Mouse (Mus musculus): ENCODE measurements around the gene Myd88.
A peak's percentile ranks its signal among the peaks of the same experiment; 100 is the strongest.
"Not testable (repeated sequence)": the region's sequence is repeated elsewhere in the genome, so short reads cannot be mapped to it uniquely, and the experiment has no call there.

The Myd88 gene

DNA sequence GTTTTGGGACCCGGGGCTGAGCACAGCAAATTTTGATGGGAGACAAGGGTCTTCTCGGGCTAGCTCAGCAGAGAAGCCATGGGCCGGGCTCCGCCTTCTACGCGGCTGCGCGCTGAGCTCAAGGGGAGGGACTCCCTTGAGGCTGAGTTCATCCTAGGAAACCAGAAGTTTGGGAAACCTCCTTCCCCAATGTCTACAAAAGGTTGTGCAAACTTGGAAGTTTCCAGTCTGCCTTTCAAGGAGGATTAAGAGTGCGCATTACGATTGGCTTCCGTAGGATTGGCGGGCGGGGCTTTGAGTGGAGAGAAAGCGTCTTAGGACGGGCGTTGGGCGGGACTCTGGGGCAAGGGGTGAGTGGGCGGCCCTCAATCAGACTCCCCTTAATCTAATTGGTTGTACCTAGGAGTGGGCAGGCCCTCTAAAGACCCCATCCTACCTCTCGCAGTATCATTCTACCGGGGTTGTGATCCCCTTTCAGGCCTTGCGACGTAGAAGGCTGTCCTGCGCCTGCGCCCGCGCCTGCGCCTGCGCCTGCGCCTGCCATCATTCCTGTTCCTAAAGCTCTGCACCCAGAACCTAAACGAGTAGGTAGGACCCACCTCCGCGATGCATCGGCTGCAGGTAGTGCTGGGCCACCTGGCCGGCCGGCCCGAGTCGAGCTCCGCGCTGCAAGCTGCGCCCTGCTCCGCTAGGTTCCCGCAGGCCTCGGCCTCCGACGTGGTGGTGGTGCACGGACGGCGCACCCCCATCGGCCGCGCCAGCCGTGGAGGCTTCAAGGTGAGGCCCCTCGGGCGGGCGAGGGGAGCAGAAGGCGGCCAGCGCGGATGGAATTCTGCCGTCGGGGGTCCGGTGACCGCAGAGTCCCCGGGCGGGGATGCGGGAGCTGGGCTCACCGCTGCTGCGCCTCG is at the start of gene Myd88:
Gene Myd88 (minus strand): TSS at position 503 of the 908 bp plus-strand sequence.
- peak; percentile 95 for DNase-seq (ENCODE audit: low spot score)

- DNase-seq (ENCODE audit: low spot score) = no peak
Measured at GRCm38 (mm10) chr9:119390214-119390613, 49.0 kb upstream of the Myd88 start.

- DNase-seq (ENCODE audit: low spot score) = no peak
Measured at GRCm38 (mm10) chr9:119388956-119389355, 47.7 kb upstream of the Myd88 start.

DNA sequence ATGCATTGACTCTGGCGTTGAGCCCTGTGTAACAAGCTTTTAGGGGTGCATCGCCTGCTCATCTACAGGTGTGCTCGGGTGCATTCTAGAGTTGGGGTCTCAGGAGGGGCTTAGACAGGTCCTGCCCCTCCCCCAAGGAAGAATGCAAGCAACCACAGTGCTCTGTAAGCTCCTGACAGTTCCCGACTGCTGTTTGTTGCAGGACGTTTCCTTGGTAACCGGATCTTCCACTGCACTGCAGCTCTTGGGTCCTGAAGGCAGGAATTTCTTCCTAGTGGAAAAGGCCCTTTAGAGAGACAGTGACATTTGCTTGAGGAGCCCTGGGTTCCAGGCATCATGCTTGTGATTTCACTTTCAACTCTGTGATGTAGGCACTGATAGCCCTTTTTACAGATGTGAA is 41.4 kb upstream of the Myd88 start:
- DNase-seq (ENCODE audit: low spot score) = no peak

GRCm38 (mm10) chr9:119378231-119378630 is 37.0 kb upstream of the Myd88 start:
- no peak for DNase-seq (ENCODE audit: low spot score)

- DNase-seq (ENCODE audit: low spot score) = no peak
Measured at GRCm38 (mm10) chr9:119375556-119375955, 34.3 kb upstream of the Myd88 start.

GRCm38 (mm10) chr9:119375008-119375407 is 33.8 kb upstream of the Myd88 start:
- no peak for DNase-seq (ENCODE audit: low spot score)

- no peak for DNase-seq (ENCODE audit: low spot score)
Measured at GRCm38 (mm10) chr9:119371251-119371650, 30.0 kb upstream of the Myd88 start.

- not testable (repeated sequence) for DNase-seq (ENCODE audit: low spot score)
Measured at GRCm38 (mm10) chr9:119370770-119371169, 29.6 kb upstream of the Myd88 start.

GRCm38 (mm10) chr9:119368367-119368766 is 27.2 kb upstream of the Myd88 start:
- DNase-seq (ENCODE audit: low spot score) = no peak

DNA sequence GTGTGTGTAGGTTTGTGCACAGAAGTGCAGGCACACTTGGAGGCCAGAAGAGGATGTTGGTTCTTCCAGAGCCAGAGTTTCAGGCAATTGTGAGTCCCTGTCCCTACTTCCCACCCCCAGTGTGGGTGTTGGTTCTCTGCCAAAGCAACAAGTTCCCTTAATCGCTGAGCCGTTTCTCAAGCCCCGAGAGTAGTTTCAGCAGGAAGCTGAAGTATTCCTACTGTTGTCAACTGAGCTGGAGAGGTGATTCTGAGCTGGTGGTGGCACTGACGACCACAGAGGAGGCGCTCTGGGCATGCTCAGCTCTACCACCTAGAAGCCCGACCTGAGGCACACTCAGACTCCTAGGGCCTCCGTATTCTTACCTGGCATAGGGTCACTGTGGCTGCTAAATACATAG is 24.1 kb upstream of the Myd88 start, which contains the start of gene Slc22a14:
Gene Slc22a14 (minus strand): TSS at position 270 of the 400 bp plus-strand sequence.
- no peak for DNase-seq (ENCODE audit: low spot score)

GRCm38 (mm10) chr9:119363229-119363628 is 22.0 kb upstream of the Myd88 start:
- DNase-seq (ENCODE audit: low spot score) = no peak

GRCm38 (mm10) chr9:119361416-119361815 is 20.2 kb upstream of the Myd88 start:
- no peak for DNase-seq (ENCODE audit: low spot score)

DNA sequence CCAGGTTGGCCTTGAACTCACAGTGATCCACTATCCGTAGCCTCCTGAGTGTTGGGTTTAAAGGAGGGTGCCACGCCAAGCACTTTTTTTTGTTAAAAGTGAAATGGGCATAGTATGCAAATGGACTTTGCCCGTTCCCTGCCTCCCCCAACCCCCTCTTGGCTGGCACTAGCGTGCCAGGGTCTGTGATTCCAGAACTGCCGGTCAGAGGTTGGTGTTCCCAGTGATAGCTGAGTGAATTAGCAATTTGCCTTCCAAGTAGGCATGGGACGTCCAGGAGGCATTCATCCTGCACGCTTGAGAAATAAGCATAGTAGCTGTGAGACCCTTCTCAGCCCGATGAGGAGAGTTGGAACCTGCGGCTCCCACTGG is 16.8 kb upstream of the Myd88 start:
- DNase-seq (ENCODE audit: low spot score) = peak; percentile 18

DNA sequence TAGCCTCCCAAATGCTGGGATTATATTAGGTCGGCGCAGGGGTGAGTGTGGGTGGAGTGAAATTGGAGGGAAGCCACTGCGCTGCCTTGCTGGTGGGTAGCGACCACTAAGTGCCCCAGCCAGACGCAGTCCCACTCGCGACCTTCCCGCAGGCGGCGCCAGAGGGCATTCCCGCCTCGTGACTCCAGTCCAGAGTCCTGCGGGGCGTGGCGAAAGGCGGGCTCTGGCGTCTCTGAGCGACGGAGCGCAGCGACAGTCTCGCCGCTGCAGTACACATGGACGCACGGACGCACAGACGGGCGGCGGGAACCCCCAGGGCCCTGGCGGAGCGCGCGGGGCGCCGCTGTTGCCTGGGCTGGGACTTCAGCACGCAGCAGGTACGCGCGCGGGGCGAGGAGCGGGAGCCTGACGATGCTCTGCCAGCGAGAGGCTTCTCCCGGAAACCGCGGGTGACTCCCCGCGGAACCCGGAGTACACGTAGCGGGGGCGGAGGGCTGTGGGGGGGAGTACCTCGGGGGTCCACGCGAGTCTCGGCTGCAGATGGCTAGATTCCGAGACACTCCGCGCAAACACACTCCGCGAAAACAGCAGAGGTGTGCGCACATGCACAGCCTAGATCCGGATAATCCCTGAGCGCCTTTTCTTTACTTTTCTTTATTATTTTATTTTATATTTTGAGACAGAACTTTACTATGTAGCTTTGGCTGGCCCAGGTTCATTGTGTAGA is 16.3 kb upstream of the Myd88 start, which contains the start of gene Xylb:
Gene Xylb (plus strand): TSS at position 51 of the 727 bp plus-strand sequence.
- peak; percentile 92 for DNase-seq (ENCODE audit: low spot score)

- DNase-seq (ENCODE audit: low spot score) = no peak
Measured at GRCm38 (mm10) chr9:119355943-119356342, 14.7 kb upstream of the Myd88 start.

GRCm38 (mm10) chr9:119353926-119354325 is 12.7 kb upstream of the Myd88 start:
- no peak for DNase-seq (ENCODE audit: low spot score)

DNA sequence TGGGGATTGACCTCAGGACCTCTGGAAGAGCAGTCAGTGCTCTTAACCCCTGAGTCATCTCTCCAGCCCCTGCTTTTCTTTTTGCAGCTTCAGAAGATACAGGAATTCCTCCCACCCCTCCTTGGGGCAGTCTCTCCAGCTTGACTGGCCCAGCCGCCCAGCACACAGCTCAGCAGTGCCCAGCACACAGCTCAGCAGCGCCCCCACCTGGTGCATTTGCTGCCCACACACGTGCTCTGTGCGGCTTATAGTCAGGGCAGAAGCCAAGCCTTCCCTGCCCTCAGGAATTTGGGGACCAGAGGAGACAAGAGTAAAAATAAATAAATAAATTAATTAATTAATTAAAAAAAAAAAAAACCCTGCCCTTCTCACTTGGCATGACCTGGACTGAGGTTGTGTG is 10.8 kb upstream of the Myd88 start:
- DNase-seq (ENCODE audit: low spot score) = peak; percentile 68

DNA sequence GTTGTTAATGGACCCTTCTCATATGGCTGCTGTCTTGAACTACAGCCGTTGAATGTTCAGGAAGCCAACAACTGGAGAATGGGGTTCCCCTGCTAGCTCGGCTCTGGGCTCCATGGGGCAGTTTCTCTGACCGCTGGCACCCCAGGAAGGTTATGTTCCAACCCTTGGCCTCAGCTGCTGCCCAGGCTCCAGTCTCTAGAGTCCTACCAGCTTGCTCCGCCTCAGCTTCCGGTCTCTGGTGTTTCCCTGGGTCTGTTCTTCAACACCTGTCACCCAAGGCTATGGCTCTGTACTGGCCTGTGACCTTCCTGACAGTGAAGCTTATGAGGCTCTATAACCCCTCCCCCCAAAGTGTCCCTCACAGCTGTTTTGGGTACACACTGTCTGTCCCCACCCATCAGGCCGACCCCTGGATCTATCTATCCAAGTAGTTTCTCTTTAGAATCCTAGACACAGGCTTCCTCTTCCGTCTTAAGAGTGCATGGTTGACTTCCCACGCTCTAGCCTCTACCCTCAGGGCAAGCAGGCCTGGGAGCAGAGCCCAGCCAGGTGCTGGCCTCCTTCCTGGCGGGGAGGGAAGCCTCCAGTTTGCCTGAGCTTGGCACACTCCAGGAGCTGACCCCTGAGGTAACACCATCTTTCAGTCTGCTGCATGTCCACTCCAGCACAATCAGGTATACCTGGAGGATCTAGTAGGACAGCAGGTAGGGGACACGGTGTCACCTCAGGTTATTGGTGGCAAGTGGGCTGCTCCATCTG is 9.9 kb upstream of the Myd88 start:
- DNase-seq (ENCODE audit: low spot score) = no peak

DNA sequence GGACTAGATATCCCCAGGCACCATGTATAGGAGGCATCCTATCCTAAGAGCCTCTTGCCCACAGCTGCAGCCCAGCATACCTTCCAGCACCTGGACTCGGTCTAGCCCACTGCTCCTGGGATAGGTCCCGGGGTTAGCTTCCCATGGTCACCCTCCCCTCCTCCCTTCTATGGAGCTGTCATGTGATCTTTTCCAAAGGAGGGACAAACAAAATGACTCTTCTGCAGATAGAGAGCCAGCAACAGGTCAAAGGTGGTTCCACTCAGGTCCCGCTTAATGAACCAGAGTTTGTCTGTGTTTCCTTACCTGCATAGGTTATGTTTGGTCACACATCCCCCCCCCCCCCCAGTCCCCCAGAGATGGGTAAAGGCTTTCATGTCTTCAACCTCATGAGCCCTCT is 9.3 kb upstream of the Myd88 start:
- no peak for DNase-seq (ENCODE audit: low spot score)

- DNase-seq (ENCODE audit: low spot score) = no peak
Measured at GRCm38 (mm10) chr9:119346376-119346775, 5.2 kb upstream of the Myd88 start.

GRCm38 (mm10) chr9:119342728-119343127 is 1.5 kb upstream of the Myd88 start:
- no peak for DNase-seq (ENCODE audit: low spot score)
